Mouse (Mus musculus) common myeloid progenitor, adult 5-6 weeks (primary cell): ENCODE results near the gene Aarsd1. TPM values are rescaled to one million over a fixed set of nuclear protein-coding genes. Genes with fewer than 3 reads are reported as not detected.
"Not testable (repeated sequence)": the region's sequence is repeated elsewhere in the genome, so short reads cannot be mapped to it uniquely, and the experiment has no call there.

Experiments used
- ATAC-seq: replicated peaks from 2 replicates; pipeline ENCODE4 v1.8.0; 2016; ENCODE audit warnings: low read depth, mild to moderate bottlenecking, moderate TSS enrichment, inconsistent platforms; ENCODE audit not compliant: poor library complexity, severe bottlenecking
- total RNA-seq: library from RNA; stranded (forward); fragments of 200-1000, 187-1606 nt; gene quantifications from 2 replicates; pipeline ENCODE4 v1.2.3, GENCODE M21; 2017

Aarsd1 gene
- total RNA-seq, 1 experiment from 2014 or later, result 69.0 TPM

DNA sequence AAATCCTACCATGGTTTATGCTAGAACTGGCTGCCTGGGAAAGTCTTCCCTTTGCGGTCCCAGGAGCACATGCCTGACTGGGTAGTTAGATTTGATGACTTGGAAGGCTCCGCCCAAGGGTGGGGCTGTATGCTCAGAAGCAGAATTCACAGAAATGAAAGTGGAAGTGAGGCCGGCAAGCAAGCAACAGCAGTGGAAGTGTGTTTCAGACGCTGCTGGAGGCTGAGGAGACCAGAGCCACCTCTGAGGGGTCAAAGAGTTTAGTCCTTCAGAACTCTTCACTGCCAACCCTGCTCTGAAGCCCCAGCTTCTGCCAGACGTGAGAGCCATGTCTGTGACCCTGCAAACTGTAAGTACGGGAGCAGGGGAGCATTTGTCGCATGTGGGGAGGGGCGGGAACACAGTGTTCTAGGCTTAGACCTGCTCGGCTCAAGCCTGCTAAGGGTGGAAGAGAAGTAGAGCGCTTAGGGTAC is 30.9 kb upstream of the Aarsd1 start, which contains the start of gene Ifi35:
Ifi35 (plus strand) TSS at position 134 of the 473 bp plus-strand sequence.
- peak; percentile 91 for ATAC-seq

DNA sequence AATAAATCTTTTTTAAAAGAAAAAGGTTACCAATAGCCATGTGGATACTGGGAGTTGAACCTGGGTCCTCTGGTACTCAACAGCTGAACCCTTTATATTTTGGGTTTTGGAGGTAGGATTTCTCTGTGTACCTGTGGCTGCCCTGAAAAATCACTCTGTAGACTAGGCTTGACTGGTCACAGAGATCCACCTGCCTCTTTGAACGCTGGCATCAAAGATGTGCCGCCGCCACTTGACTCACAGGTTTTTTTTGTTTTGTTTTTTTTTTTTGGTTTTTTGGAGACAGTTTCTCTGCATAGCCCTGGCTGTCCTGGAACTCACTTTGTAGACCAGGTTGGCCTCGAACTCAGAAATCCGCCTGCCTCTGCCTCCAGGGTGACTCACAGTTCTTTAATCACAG is 30.4 kb upstream of the Aarsd1 start:
- no peak for ATAC-seq

- not testable (repeated sequence) for ATAC-seq
Observed at GRCm38 (mm10) chr11:101446860-101447259, 29.4 kb upstream of the Aarsd1 start.

GRCm38 (mm10) chr11:101446319-101446718 is 28.9 kb upstream of the Aarsd1 start:
- ATAC-seq, result no peak

DNA sequence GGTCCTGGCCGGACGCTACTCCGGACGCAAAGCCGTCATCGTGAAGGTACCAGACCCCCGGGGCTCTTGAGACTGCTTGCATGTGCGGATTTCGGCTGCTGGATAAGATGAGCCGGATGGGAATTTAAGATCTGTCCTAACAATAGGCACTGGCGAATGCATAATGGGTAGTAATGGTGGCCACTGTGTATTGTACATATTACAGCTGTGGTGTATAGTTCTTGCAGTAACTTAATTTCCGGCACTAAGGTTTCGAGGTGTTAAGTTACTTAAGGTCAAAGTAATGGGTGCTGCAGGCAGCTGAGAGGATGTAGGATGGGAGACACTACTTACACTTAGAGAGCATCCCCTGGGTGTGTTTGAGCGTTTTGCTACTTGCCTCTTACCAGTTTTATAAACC is 25.3 kb upstream of the Aarsd1 start:
- no peak for ATAC-seq

DNA sequence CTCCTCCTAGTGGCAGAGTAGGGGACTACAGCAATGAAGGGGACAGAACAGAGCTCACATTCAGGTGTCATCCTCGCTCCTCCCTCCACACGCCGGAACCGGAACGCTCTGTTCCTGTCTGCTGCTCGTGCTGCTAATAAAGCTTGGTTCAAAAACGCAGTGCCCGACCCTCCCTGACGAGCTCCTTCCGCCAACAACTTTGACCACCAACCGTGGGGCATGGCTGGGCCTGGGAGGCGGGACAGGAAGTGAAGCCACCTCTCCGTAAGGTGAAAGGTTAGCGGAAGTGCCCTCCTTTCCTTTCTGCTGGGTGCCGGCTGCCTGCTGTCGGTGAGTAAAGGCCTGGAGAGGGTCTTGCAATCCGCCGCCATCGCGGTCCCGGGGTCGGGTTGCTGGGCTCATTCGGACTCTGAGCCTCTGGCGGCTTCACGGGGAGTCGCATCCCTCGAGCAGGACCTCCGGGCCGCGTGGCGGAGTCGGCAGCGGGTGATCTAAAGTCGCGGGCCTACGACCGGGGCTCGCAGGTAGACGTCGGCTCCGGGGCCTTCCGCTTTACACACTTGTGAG is 24.8 kb upstream of the Aarsd1 start, which contains the start of gene Rpl27:
Rpl27 (plus strand) TSS at position 172 of the 567 bp plus-strand sequence.
- peak; percentile 98 for ATAC-seq

DNA sequence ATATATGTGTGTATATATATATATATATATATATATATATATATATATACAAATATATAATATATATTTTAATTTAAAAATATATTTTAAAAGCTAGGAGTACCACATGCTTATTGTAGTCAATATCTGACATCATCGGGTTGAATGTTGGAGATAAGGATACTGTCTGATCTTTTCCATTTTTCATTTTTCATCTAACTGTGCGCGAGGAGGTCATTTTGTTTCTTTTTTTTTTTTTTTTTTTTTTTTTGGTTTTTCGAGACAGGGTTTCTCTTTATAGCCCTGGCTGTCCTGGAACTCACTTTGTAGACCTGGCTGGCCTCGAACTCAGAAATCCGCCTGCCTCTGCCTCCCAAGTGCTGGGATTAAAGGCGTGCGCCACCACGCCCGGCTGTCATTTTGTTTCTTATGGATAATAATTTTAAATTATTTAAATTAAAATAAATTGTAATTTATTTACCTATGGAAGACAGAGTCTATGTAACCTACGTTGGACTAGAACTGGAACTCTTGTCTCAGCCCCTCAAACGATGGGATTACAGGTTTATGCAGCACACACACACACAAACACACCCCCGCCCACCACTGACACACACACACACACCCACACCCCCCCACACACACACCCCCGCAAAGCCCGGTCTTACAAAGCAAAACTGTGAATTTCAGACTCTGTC is 24.2 kb upstream of the Aarsd1 start:
- not testable (repeated sequence) for ATAC-seq

DNA sequence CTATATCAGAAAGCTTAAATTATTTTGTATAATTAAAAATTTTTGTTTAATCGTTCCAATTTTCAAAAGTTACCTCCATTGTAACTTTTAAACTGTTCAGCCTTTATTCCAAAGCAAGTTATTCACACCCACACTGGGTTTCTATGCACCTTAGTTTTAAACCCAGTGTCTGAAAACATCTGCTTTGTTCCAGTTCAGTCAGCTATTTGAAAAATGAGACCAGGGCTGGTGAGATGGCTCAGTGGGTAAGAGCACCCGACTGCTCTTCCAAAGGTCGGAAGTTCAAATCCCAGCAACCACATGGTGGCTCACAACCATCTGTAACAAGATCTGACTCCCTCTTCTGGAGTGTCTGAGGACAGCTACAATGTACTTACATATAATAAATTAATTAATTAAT is 20.6 kb upstream of the Aarsd1 start:
- ATAC-seq, result not testable (repeated sequence)

GRCm38 (mm10) chr11:101436916-101437315 is 19.5 kb upstream of the Aarsd1 start:
- no peak for ATAC-seq

DNA sequence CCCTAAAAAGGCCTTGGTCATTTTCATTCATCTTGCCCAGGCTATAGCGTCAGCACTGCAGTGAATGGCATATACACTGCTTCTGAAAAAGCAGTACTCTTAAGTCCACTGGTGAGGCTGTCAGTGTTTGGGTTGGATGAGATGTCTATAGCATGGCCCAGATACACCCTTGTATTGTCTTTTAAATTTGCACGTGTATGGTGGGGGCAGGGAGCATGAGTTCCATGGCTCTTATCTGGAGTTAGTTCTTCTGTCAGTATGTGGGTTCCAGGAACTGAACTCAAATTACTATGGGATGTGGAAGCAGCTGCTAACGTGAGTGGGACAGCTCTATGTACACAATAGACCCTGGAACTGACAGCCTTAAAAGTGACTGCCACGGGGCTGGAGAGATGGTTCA is 18.4 kb upstream of the Aarsd1 start:
- no peak for ATAC-seq

DNA sequence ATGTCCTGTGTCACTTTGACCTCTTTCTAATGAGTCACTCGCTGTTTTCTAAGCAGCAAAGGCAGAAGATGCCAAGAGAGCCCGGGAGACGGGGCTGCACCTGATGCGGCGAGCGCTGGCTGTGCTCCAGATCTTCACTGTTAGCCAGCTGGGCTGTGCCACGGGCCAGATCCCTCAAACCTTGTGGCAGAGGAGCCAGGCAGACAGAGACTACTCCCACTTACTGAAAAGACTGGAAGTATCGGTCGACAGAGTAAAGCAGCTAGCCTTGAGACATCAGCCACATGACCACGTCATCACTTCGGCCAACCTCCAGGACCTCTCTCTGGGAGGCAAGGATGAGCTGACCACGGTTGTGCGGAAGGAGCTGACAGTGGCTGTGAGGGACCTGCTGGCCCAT is 16.0 kb upstream of the Aarsd1 start:
- ATAC-seq, result no peak

DNA sequence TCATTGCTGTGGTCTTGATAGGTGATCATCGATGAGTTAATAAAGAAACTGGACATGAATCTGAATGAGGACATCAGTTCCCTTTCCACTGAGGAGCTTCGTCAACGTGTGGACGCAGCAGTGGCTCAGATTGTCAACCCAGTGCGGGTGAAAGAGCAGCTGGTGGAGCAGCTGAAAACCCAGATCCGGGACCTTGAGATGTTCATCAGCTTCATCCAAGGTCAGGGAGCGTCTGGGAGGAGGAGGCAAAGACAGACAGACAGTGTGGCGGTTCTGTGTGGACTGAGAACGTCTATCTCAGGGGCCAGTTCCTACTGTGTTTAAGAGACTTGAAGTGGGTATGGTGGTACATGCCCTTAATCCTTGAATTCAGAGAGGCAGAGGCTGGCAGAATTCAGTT is 13.9 kb upstream of the Aarsd1 start:
- no peak for ATAC-seq

DNA sequence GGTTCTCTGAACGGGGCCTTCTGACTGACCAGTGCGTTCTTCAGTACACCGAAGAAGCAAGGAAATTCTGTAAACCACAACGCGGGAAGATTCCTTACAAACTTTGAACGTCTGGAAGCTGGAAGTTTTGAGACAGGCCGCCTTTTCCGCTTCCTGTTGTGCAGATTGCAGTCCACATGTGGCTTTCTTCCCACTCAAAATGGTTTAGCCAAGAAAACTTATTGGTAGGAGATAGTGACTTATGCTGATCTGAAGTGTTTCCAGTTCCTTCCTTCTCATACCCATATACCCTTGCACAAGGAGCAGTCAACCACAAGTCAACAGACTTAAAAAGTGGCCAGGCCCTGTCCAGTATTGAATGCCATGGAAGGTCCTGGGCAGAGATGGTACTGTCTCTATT is 8.8 kb upstream of the Aarsd1 start:
- no peak for ATAC-seq

GRCm38 (mm10) chr11:101424925-101425813 is 7.8 kb upstream of the Aarsd1 start, which contains the start of the genes Rundc1 and Ptges3l:
Gene Rundc1 (plus strand): TSS chr11:101425085.
Gene Ptges3l (minus strand): TSS chr11:101425333.
- ATAC-seq, result peak; percentile 96

DNA sequence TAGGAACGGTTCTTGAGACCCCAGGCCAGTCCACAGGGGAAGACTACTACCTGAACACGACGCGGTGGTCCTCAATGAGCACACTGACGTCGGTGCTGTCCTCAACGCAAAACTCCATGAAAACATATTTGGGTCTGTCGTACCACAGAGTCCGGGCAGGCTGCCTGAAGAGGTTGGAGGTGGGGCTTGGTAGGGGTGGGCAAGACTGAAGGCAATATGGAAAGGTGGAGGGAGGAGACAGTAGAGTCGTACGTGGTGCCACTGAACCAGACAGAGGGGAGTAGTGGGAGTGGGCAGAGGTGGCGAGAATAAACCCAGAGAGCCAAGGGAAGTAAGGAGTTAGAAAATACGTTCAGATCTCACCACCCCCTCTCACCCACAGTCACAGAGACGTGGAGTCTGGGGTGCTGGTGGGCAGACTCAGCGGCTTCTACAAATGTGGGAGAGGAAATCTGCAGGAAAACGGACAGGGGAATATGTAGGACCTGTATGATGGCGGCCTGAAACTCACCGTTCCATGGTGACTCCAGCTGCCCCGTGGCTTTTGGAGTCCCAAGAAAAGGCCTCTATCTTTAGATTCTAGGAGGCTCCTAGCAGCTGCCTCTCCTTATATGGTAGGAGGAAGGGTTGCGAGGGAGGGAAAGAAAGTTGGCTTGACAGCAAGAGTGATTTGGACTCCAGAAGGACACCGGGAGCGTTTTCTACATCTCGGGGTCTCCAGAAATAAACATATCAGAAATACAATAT is 6.9 kb upstream of the Aarsd1 start, which contains the start of gene Gm27029:
Gm27029 (minus strand) TSS at position 692 of the 747 bp plus-strand sequence.
- peak; percentile 31 for ATAC-seq

DNA sequence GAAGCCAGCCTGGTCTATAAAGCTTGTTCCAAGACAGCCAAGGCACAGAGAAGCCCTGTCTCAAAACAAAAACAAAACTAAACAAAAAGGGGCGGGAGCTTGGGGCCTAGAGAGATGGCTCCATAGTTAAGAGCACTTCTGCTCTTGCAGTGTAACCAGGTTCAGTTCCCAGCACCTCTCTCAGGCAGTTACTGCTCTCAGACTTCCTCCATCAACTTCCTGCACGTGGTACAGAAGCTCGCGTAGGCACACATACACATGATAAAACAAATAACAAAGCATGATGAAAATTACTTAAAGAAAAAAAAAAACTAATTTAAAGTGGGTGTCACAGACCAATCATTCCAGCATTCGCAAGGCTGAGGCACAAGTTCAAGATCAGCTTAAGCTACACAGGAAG is 2.7 kb upstream of the Aarsd1 start:
- no peak for ATAC-seq

DNA sequence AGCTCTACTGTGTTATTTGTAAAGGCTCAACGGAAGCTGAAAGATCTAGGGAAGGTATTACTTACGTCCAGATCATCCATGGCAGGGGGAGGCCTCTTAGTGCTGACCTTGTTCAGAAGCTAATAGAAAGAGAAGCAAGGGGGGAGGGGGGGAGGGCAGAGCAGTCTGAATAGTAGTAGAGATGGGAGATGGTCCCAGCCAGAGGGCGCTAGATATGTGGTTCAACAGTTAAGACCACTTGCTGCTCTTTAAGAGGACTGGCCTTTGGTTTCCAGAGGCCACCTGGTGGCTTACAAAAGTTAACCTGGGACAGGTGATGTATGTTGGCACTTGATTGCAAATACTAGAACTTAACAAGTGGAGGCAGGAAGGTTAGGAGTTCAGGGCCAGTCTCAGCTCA is 2.2 kb upstream of the Aarsd1 start:
- ATAC-seq, result no peak

GRCm38 (mm10) chr11:101418991-101419390 is 1.6 kb upstream of the Aarsd1 start:
- no peak for ATAC-seq

GRCm38 (mm10) chr11:101416433-101417100 is 848 bp downstream of the Aarsd1 start:
- ATAC-seq, result peak; percentile 37; the same call in 1 of the 2 replicates
